Mouse (Mus musculus) erythroblast, adult 5-6 weeks (primary cell): ENCODE measurements around the gene Qsox2. TPM values are rescaled to one million over a fixed set of nuclear protein-coding genes. Genes with fewer than 3 reads are reported as not detected.

Experiments
- ATAC-seq: replicated peaks from 2 replicates; pipeline ENCODE4 v1.8.0; 2016; ENCODE audit warnings: moderate number of reproducible peaks, mild to moderate bottlenecking, moderate TSS enrichment, inconsistent platforms; ENCODE audit not compliant: poor library complexity, low FRiP score, severe bottlenecking
- total RNA-seq, 2 experiments: library from RNA; stranded (forward) in 1 of 2; stranded (reverse) in 1 of 2; fragments of 150-400 nt in 1 of 2; fragments of 200-764, 138-1000 nt in 1 of 2; gene quantifications; 2 replicates each; pipeline versions ENCODE4 v1.2.3 to v1.2.4; 2015 to 2017; ENCODE audit warnings: low replicate concordance in 2 of 2

Qsox2 gene
- total RNA-seq, 2 experiments from 2014 or later, result 0.60 to 1.7 TPM

DNA sequence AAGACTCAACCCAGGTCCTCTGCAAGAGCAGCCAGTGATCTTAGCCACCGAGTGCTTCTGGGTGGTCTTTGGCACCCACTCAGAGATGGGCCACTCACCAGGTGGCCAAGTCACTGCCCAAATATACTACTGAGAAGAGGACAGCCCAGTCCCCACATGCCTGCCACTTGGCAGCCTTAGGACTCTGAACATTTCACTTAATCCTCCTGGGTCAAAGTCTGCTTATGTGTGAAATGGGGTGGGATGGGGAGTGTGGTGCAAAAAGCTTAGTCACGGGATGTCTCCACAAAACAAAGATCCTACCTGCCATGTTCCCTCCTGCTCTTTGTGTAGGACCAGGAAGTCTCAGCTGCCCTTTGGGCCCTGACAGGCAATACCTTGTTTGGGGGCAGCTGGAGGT, 65.2 kb downstream of the Qsox2 start:
- no peak for ATAC-seq

DNA sequence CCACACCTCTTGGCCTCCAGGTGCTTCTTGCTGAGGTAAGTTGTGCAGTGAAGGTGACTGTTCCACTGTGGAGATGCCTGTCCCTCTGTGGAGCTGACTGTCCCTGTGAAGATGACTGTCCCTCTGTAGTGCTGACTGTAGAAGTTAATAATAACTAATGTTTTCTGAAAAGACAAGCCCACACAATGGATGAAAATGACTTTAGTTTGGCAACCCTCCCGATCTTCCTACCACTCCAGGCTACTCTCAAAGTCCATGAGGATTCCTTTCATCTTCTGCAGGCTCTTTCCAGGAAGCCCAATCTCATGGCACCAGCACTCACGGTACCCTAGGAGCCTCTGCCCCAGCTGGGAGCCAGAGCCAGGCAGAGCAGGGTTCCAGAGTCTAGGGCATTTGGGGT, 66.9 kb downstream of the Qsox2 start:
- no peak for ATAC-seq

DNA sequence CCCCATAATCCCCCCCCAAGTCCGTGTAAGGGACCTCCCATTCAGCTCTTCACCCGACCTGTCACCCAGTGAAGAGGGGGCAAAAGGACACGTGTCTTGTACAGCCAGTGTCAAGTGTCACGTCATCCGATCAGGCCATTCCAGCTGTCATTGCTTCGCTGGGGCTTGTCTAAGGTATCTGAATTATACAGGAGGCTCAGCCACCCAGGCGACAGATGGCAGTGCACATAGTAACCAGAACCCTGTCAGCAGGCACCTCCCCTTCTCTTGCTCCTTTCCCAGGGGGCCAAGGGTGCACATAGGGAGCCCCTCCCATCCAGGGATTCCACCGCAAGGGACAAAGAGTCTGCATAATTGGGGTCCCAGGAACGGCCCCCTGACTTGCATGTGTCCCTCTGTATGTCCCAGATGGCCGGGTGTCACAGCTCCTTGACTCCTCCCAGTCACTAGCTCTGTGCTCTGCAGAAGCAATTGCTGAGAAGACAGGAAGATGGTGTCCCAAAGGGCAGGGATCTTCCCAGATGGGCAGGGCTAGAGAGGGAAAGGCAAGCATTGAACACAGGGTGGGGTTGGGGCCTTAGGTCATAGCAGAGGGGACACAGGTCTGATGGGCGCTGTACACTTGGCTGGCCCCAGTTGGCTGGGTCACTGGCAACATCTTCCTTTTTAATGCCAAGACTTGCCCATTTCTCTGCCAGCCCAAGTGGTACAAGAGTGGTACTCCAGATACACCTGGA, 68.3 kb downstream of the Qsox2 start:
- no peak for ATAC-seq

DNA sequence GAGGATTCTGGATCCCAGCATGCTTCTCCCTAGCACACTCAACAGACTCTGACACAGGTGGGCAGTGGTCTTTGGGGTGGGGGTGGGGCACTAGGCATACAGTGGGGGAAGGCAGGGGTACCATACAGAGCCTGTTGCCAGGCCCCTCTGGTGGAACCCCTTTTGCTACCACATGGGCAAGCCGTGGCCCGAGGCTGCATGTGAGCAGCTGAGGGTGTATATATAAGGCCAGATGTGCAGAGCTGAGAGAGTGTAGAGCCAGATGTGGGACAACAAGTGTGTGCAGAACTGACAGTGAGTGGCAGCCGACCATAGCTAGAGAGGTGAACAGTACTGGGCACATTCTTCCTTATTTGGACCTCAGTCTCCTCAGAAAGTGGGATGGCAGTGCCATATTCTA, 70.4 kb downstream of the Qsox2 start:
- ATAC-seq, result no peak

Other genes with a start within 250 kb of the Qsox2 start
- 531 and 563 TPM in 2 replicates for gene Ubac1, start 215.8 kb downstream of the Qsox2 start, total RNA-seq (2015; ENCODE audit: low replicate concordance)
- 630 and 869 TPM in 2 replicates for gene Ubac1, start 215.8 kb downstream of the Qsox2 start, total RNA-seq (2017; ENCODE audit: low replicate concordance)
- gene Nacc2, start 114.3 kb downstream of the Qsox2 start, total RNA-seq (2015; ENCODE audit: low replicate concordance), result 1.0 TPM in 1 of 2 replicates, not detected in the other
- 0.77 and 3.3 TPM in 2 replicates for gene Nacc2, start 114.3 kb downstream of the Qsox2 start, total RNA-seq (2017; ENCODE audit: low replicate concordance)
- gene Lhx3, start 29.2 kb downstream of the Qsox2 start, total RNA-seq (2015; ENCODE audit: low replicate concordance), result not detected in 2 replicates
- gene Lhx3, start 29.2 kb downstream of the Qsox2 start, total RNA-seq (2017; ENCODE audit: low replicate concordance), result not detected in 2 replicates
- not detected in 2 replicates for gene Ccdc187, start 57.0 kb upstream of the Qsox2 start, total RNA-seq (2015; ENCODE audit: low replicate concordance)
- gene Ccdc187, start 57.0 kb upstream of the Qsox2 start, total RNA-seq (2017; ENCODE audit: low replicate concordance), result not detected in 2 replicates
- 0.77 and 1.5 TPM in 2 replicates for gene Gpsm1, start 78.0 kb upstream of the Qsox2 start, total RNA-seq (2015; ENCODE audit: low replicate concordance)
- 1.7 and 2.0 TPM in 2 replicates for gene Gpsm1, start 78.0 kb upstream of the Qsox2 start, total RNA-seq (2017; ENCODE audit: low replicate concordance)
- 2.7 TPM in 1 of 2 replicates, not detected in the other for gene Dnlz, start 114.6 kb upstream of the Qsox2 start, total RNA-seq (2015; ENCODE audit: low replicate concordance)
- gene Dnlz, start 114.6 kb upstream of the Qsox2 start, total RNA-seq (2017; ENCODE audit: low replicate concordance), result 1.1 and 2.0 TPM in 2 replicates
- 5.9 and 11.9 TPM in 2 replicates for gene Card9, start 123.4 kb upstream of the Qsox2 start, total RNA-seq (2015; ENCODE audit: low replicate concordance)
- gene Card9, start 123.4 kb upstream of the Qsox2 start, total RNA-seq (2017; ENCODE audit: low replicate concordance), result 20.4 and 32.5 TPM in 2 replicates
- 2.9 and 12.3 TPM in 2 replicates for gene Snapc4, start 143.1 kb upstream of the Qsox2 start, total RNA-seq (2015; ENCODE audit: low replicate concordance)
- 0.85 and 7.4 TPM in 2 replicates for gene Snapc4, start 143.1 kb upstream of the Qsox2 start, total RNA-seq (2017; ENCODE audit: low replicate concordance)
- gene Entr1, start 151.8 kb upstream of the Qsox2 start, total RNA-seq (2015; ENCODE audit: low replicate concordance), result 17.8 and 25.0 TPM in 2 replicates
- 17.3 and 19.2 TPM in 2 replicates for gene Entr1, start 151.8 kb upstream of the Qsox2 start, total RNA-seq (2017; ENCODE audit: low replicate concordance)
- gene Pmpca, start 151.8 kb upstream of the Qsox2 start, total RNA-seq (2015; ENCODE audit: low replicate concordance), result 6.5 TPM in 2 replicates
- 12.1 and 24.0 TPM in 2 replicates for gene Pmpca, start 151.8 kb upstream of the Qsox2 start, total RNA-seq (2017; ENCODE audit: low replicate concordance)
- 4.0 and 4.6 TPM in 2 replicates for gene Inpp5e, start 171.7 kb upstream of the Qsox2 start, total RNA-seq (2015; ENCODE audit: low replicate concordance)
- 2.5 and 4.5 TPM in 2 replicates for gene Inpp5e, start 171.7 kb upstream of the Qsox2 start, total RNA-seq (2017; ENCODE audit: low replicate concordance)
- 12.5 and 18.8 TPM in 2 replicates for gene Sec16a, start 207.7 kb upstream of the Qsox2 start, total RNA-seq (2015; ENCODE audit: low replicate concordance)
- gene Sec16a, start 207.7 kb upstream of the Qsox2 start, total RNA-seq (2017; ENCODE audit: low replicate concordance), result 9.3 and 14.9 TPM in 2 replicates